Mouse (Mus musculus) CH12.LX (cell line): ENCODE measurements around the gene Phyhd1. TPM values are rescaled to one million over a fixed set of nuclear protein-coding genes. Genes with fewer than 3 reads are reported as not detected.

Experiments used
- DNase-seq: peaks from one replicate; pipeline ENCODE4 v3.0.0-alpha.2; 2013; ENCODE audit errors: extremely low read depth
- H3K27ac ChIP-seq: 2 replicates; pipeline ENCODE4 v1.5.1; 2012; ENCODE audit warnings: low read depth, mild to moderate bottlenecking, control low read depth, moderate library complexity; ENCODE audit not compliant: insufficient read depth
- H3K27me3 ChIP-seq: replicated peaks from 2 replicates; pipeline ENCODE3; 2012; ENCODE audit warnings: inconsistent platforms
- H3K36me3 ChIP-seq, 2 experiments: replicated peaks in 1 of 2; 2 replicates each; pipeline versions ENCODE3 to v1.6.1; 2012; ENCODE audit warnings: inconsistent platforms in 1 of 2, low read length in 1 of 2, mild to moderate bottlenecking in 1 of 2, mixed read lengths in 1 of 2, moderate library complexity in 1 of 2; ENCODE audit not compliant: control insufficient read depth in 1 of 2, insufficient read depth in 1 of 2
- H3K4me1 ChIP-seq, 2 experiments: 2 replicates each; pipeline ENCODE4 v1.6.1; 2012; ENCODE audit warnings: inconsistent platforms in 1 of 2, moderate library complexity in 1 of 2; ENCODE audit not compliant: insufficient read depth in 2 of 2, control insufficient read depth in 1 of 2
- H3K4me2 ChIP-seq: 2 replicates; pipeline ENCODE4 v1.6.1; 2012; ENCODE audit warnings: low read depth, mild to moderate bottlenecking, control low read depth; ENCODE audit not compliant: poor library complexity, insufficient read depth, severe bottlenecking
- H3K4me3 ChIP-seq, 3 experiments: fragments of 150-350 bp in 1 of 3; sonication (generic) in 1 of 3; replicated peaks in 1 of 3; 2 replicates each; pipeline versions ENCODE3 to v1.5.1; 2011 to 2012; ENCODE audit warnings: low read depth in 2 of 3, low read length in 2 of 3, mild to moderate bottlenecking in 2 of 3, moderate library complexity in 2 of 3, control low read depth in 1 of 3, improper control_type of control experiment in 1 of 3, inconsistent platforms in 1 of 3, mixed read lengths in 1 of 3; ENCODE audit not compliant: poor library complexity in 1 of 3
- H3K79me2 ChIP-seq: replicated peaks from 2 replicates; pipeline ENCODE4 v1.6.1; 2012; ENCODE audit warnings: mild to moderate bottlenecking, moderate library complexity; ENCODE audit not compliant: control insufficient read depth, poor library complexity, insufficient read depth, severe bottlenecking; ENCODE audit errors: extremely low read depth
- H3K9ac ChIP-seq: 2 replicates; pipeline ENCODE4 v1.6.1; 2012; ENCODE audit warnings: low read depth, mild to moderate bottlenecking, control low read depth, moderate library complexity; ENCODE audit not compliant: insufficient read depth
- H3K9me3 ChIP-seq: replicated peaks from 2 replicates; pipeline ENCODE3; 2012; ENCODE audit warnings: low read length, inconsistent platforms, mixed read lengths
- BHLHE40 ChIP-seq: IDR thresholded peaks from 2 replicates; pipeline ENCODE4 v1.6.1; 2011; ENCODE audit warnings: mild to moderate bottlenecking, low read depth, low read length, improper control_type of control experiment
- ELF1 ChIP-seq: IDR thresholded peaks from 2 replicates; pipeline ENCODE4 v1.6.1; 2014; ENCODE audit warnings: low read depth, mild to moderate bottlenecking, inconsistent platforms, low read length, improper control_type of control experiment
- EP300 ChIP-seq: IDR thresholded peaks from 2 replicates; pipeline ENCODE4 v1.6.1; 2011; ENCODE audit warnings: low read length, improper control_type of control experiment
- IRF4 ChIP-seq: IDR thresholded peaks from 2 replicates; pipeline ENCODE4 v1.6.1; 2014; ENCODE audit warnings: low read depth, mild to moderate bottlenecking, inconsistent platforms, low read length, improper control_type of control experiment
- JUN ChIP-seq: IDR thresholded peaks from 2 replicates; pipeline ENCODE4 v1.6.1; 2011; ENCODE audit warnings: low read depth, mild to moderate bottlenecking, low read length, improper control_type of control experiment, moderate library complexity; ENCODE audit not compliant: insufficient read depth
- KAT2A ChIP-seq: IDR thresholded peaks from 2 replicates; pipeline ENCODE4 v1.6.1; 2012; ENCODE audit warnings: low read length, improper control_type of control experiment, inconsistent platforms; ENCODE audit not compliant: insufficient replicate concordance
- MAFK ChIP-seq: IDR thresholded peaks from 2 replicates; pipeline ENCODE4 v1.6.1; 2011; ENCODE audit warnings: low read length, improper control_type of control experiment; ENCODE audit not compliant: insufficient replicate concordance
- MAX ChIP-seq: IDR thresholded peaks from 2 replicates; pipeline ENCODE4 v1.6.1; 2011; ENCODE audit warnings: low read length, improper control_type of control experiment
- MEF2A ChIP-seq: IDR thresholded peaks from 2 replicates; pipeline ENCODE4 v1.6.1; 2014; ENCODE audit warnings: low read depth, mild to moderate bottlenecking, inconsistent platforms, low read length, improper control_type of control experiment, borderline replicate concordance
- MXI1 ChIP-seq: IDR thresholded peaks from 2 replicates; pipeline ENCODE4 v1.6.1; 2011; ENCODE audit warnings: mild to moderate bottlenecking, low read depth, low read length, improper control_type of control experiment
- PAX5 ChIP-seq: IDR thresholded peaks from 2 replicates; pipeline ENCODE4 v1.6.1; 2012; ENCODE audit warnings: low read length, inconsistent platforms, mixed read lengths
- POLR2A ChIP-seq: IDR thresholded peaks from 2 replicates; pipeline ENCODE4 v1.6.1; 2011; ENCODE audit warnings: low read depth, mild to moderate bottlenecking, improper control_type of control experiment, low read length
- POLR2AphosphoS2 ChIP-seq: IDR thresholded peaks from 2 replicates; pipeline ENCODE4 v1.6.1; 2011; ENCODE audit warnings: low read depth, low read length, improper control_type of control experiment
- RCOR1 ChIP-seq: conservative IDR thresholded peaks from 2 replicates; pipeline ENCODE4 v1.6.1; 2012; ENCODE audit warnings: low read depth, mild to moderate bottlenecking, inconsistent platforms, low read length, improper control_type of control experiment
- SIN3A ChIP-seq: IDR thresholded peaks from 2 replicates; pipeline ENCODE4 v1.6.1; 2012; ENCODE audit warnings: low read length, improper control_type of control experiment, inconsistent platforms
- TBP ChIP-seq: conservative IDR thresholded peaks from 2 replicates; pipeline ENCODE4 v1.6.1; 2011; ENCODE audit warnings: low read depth, low read length, improper control_type of control experiment
- ZKSCAN1 ChIP-seq: IDR thresholded peaks from 2 replicates; pipeline ENCODE4 v1.6.1; 2012; ENCODE audit warnings: low read depth, inconsistent platforms, low read length, improper control_type of control experiment, borderline replicate concordance
- ZNF384 ChIP-seq: IDR thresholded peaks from 2 replicates; pipeline ENCODE4 v1.6.1; 2012; ENCODE audit warnings: low read depth, low read length, improper control_type of control experiment, inconsistent platforms
- dilution Hi-C: fragments of 300-500 bp; cut with MboI; formaldehyde crosslinking; loops from 2 replicates; pipeline ENCODE4 v1.14.3; 2020; ENCODE audit warnings: low sequenced_read_pairs; ENCODE audit not compliant: extremely low pct_unique_long_range_greater_than_20kb, extremely low pct_ligation_motif_present
- in situ Hi-C: fragments of 300-500 bp; cut with MboI; formaldehyde crosslinking; loops from 3 replicates; pipeline ENCODE4 v1.14.3; 2019; ENCODE audit warnings: low sequenced_read_pairs, low pct_ligation_motif_present, low pct_unique_long_range_greater_than_20kb, mixed read lengths
- polyA plus RNA-seq: library from polyadenylated mRNA; unstranded; fragments of >175 nt; gene quantifications from 2 replicates; pipeline ENCODE4 v1.2.1, GENCODE M21; 2012; ENCODE audit warnings: low read depth; ENCODE audit not compliant: insufficient read length
- total RNA-seq, 2 experiments: library from RNA; depleted of rRNA; stranded (reverse); fragments of 300-350 nt in 1 of 2; fragments of >200 nt in 1 of 2; gene quantifications; 2 replicates each; pipeline ENCODE4 v1.2.3; 2012 to 2014

Gene Phyhd1
- total and polyA plus RNA-seq, 3 experiments, result 7.1 to 9.7 (median 8.9) TPM

DNA sequence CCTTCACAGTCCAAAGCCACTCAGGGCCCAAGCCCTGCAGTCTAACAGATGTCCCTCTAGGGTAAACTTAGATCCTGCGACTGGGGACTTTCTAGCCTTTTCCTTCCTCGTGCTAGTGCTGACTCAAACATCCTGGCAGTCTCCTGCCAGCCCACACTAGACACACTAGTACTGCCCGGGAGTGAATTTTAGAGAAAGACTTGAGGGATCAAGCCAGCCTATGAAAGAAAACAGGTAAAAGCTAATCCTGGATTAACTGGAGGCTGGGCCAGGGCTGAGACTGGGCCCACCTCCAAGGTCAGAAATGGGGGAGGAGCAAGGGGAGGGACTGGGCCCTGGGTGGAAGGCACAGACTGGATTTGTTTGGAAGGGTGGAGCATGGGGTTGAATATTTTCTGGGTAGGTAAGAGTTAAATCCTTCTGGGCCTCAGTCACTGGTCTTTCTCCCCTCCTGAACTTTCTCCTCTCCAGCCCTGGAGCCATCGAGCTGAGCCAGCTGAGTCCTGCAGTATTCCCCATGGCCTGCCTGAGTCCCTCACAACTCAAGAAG lies 464 bp downstream of the Phyhd1 start:
- dilution Hi-C loops, result no loop called here
- H3K4me1 ChIP-seq, result peaks cover 31 to 59% of the 10 kb centered on the region in 2 experiments
- peak overlapping the region; percentile 5 to 46 (median 36) for H3K4me3 ChIP-seq
- H3K27me3 ChIP-seq, result no peaks in the 10 kb centered on the region
- H3K9me3 ChIP-seq, result no peaks in the 10 kb centered on the region
- TF ChIP-seq SIN3A, result 0 out of 2 replicates have a peak, but pooled peaks have one; percentile 27
- TF ChIP-seq ZNF384, result no peak
- no peak for TF ChIP-seq RCOR1
- TF ChIP-seq ZKSCAN1, result no peak
- no peak for TF ChIP-seq EP300
- TF ChIP-seq BHLHE40, result peak; percentile 24; the same call in 1 of the 2 replicates
- TF ChIP-seq MAFK, result peak; percentile 37; the same call in 1 of the 2 replicates
- 0 out of 2 replicates have a peak, but pooled peaks have one; percentile 23 for TF ChIP-seq TBP
- no peaks in the 10 kb centered on the region for H3K79me2 ChIP-seq
- peaks cover 18 to 48% of the 10 kb centered on the region in 2 experiments for H3K36me3 ChIP-seq
- H3K9ac ChIP-seq, result peak overlapping the region; percentile 80
- H3K27ac ChIP-seq, result peak overlapping the region; percentile 83
- peak; percentile 68 for DNase-seq
- peak overlapping the region; percentile 31; the same call in 1 of the 2 replicates for H3K4me2 ChIP-seq
- in situ Hi-C loops, result no loop called here

- Histone ChIP-seq H3K9me3 (no peaks in the 10 kb centered on the region), H3K4me2 (no peak overlapping the region), H3K36me3 (peaks cover 8 to 42% of the 10 kb centered on the region in 2 experiments), H3K79me2 (no peaks in the 10 kb centered on the region), H3K9ac (no peak overlapping the region), H3K27me3 (no peaks in the 10 kb centered on the region), H3K27ac (no peak overlapping the region), H3K4me1 (peaks cover 31 to 59% of the 10 kb centered on the region in 2 experiments), H3K4me3 (peak overlapping the region in 1 of 3 experiments; percentile 15)
- in situ Hi-C loops, result no loop called here
- no peak for DNase-seq
- dilution Hi-C loops, result no loop called here
- TF ChIP-seq ZNF384 (no peak), MEF2A (no peak), JUN (no peak), POLR2A (no peak), IRF4 (no peak), ELF1 (no peak), KAT2A (no peak), PAX5 (no peak), MAX (no peak), MXI1 (no peak), POLR2AphosphoS2 (no peak)
These were observed 1.5 kb downstream of the Phyhd1 start for GRCm38 (mm10) chr2:30267466-30267865.
